Mouse (Mus musculus) thymus, postnatal 0 days (tissue): ENCODE data around the gene Irx2. TPM values are rescaled to one million over a fixed set of nuclear protein-coding genes. Genes with fewer than 3 reads are reported as not detected.

Source experiments
- DNase-seq: peaks from one replicate; pipeline ENCODE4 v3.0.0-alpha.2; 2015; ENCODE audit warnings: low spot score
- polyA plus RNA-seq: library from polyadenylated mRNA; unstranded; fragments of >200 nt; fragmentation: Nextera tagmentation; extraction: Ambion mirVana; gene quantifications from 2 replicates; pipeline ENCODE4 v1.2.1, GENCODE M21; 2015

Gene Irx2
- polyA plus RNA-seq, result 0.17 and 0.29 TPM in 2 replicates

DNA sequence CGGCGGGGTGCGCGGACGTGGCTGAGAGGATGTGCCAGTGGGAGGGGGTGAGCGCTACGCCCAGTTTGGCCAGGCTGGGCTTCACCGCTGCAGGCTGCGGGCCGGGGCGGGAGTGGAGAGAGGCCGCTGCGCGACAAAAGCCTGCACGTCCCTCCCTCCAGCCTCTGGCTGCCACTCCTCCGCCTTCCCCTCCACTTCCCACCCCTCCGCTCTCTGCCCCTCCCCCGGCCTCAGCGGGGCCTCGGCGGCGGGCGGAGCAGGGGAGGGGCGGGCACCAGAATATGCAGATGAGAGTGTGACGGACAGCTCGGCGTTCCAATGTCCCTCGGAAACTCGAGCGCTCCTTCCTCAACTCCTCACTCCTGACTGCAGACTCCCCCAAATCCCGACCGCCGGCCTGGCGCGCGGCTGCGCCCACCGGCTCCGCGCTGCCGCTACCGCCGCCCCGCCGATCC, at the start of gene Irx2:
Irx2 (plus strand) TSS at position 359 of the 455 bp plus-strand sequence.
- no peak for DNase-seq

- DNase-seq, result no peak
These were observed 47.3 kb upstream of the Irx2 start for GRCm38 (mm10) chr13:72581276-72581675.

DNA sequence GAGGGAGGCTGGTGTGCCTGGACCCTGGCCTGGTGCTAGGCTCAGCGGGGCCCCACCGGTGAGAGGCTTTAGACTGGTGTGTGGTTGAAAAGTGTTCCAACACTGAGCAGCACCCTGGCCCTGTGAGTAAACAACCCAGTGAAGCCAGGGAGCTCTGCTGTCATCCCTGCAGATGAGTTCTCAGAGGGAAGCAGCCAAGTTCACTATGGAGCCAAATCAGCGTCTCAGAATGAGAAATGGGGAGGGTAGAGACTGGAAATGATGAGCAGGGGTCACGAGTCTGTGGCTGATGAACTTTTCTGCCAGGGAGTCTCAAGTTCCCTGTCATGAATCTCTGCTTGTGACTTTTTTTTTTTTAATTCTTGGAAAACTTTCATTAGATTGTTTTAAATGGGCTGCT, 36.1 kb upstream of the Irx2 start:
- no peak for DNase-seq

GRCm38 (mm10) chr13:72593310-72593709, 35.3 kb upstream of the Irx2 start:
- no peak for DNase-seq

DNA sequence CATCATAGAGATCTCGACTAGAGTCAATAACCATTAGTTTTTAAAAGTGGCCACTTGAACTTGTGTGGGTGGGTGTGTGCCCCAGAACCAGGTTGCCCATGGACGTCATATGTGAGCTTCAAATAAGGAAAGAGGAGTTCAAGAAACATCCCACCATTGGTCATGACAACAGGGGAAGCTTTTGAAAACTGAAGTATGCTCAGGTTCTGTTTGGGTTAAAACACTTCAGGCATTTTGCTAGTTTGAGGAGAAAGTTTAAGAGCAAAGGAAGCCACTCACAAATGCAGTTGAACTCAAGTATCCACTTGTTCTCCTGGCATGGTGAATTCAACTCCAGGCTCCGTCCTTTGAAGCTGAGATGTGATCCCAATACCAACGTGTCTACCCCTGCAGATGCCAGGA, 34.9 kb upstream of the Irx2 start:
- no peak for DNase-seq

GRCm38 (mm10) chr13:72599254-72599653, 29.4 kb upstream of the Irx2 start:
- DNase-seq, result no peak

- DNase-seq, result no peak
These were observed 19.9 kb upstream of the Irx2 start for GRCm38 (mm10) chr13:72608706-72609105.

DNA sequence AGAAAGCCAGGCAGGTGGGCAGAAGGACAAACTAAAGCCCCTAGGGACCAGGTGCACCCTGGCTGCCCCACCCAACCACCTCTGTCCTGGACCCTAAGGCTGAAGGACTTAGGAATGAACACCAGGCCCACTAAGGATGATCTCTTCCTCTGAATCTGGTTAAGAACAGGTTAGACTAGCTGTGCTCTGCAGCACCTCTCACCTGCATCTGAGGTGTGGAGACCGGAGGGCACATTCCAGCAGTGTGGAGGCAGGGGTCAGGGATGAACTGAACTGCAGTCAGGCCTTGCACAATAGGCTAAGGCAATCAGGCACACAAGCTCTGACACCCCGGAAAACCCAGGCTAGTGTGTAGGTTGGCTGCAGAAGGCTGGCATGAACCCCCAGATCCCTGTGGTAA, 18.3 kb upstream of the Irx2 start:
- no peak for DNase-seq

DNA sequence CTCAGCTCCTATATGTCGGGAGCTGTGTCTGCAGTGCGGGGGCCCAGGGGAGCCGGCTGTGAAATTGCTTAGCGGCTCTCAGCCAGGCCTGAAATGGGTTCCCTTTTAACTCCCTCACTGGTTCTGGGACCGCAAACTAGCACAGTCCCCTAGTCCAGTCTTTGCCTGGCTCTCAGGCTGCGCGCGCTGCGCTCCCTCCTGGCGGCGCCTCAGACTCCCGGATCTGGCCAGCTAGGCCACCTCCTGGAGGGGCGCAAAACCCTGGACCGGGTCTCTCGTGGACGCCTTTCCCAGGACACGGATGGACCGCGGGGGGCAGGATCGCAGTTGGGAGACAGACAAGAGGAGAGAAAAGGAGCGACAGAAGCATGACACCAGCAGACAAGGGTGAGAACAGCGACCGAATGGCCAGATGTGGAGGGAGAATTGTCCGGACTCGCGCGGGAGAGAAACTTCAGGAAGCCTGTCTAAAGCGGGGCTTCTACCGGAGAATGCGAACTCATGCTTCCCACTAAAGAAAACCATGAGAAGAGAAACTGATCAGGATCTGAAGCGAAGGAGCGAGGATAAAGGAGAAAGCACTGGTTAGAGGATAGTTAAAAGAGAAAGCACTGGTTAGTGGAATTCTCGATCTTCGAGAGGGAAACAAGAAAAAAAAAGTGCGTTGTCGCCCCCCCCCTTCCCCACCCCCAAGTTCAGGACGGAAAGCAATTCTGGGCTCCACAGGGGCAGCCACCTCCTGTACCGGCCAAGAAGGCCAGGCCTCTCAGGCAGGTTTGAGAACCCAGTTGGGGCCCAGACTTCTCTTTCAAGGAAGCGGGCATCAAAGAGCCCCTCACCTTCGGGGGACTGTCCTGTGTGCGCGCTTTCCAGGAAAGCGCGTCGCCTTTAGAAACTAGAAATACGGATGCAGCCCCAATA, 4.4 kb upstream of the Irx2 start:
- DNase-seq, result no peak

DNA sequence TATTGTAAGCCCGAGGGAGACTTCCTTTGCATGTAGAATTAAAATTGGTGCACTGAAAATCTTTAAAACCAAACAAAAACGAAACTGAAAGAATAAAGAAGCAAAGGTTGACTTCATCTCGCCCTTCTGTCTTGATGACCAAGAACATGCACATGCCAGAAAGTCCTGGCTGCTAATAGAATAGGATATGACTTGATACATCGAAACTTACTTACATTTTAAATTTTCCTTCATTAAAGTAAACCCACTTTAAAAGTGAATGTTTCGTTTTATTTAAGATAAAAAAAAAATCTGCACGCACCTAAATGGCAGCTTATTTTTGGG, 3.8 kb upstream of the Irx2 start:
- DNase-seq, result no peak

DNA sequence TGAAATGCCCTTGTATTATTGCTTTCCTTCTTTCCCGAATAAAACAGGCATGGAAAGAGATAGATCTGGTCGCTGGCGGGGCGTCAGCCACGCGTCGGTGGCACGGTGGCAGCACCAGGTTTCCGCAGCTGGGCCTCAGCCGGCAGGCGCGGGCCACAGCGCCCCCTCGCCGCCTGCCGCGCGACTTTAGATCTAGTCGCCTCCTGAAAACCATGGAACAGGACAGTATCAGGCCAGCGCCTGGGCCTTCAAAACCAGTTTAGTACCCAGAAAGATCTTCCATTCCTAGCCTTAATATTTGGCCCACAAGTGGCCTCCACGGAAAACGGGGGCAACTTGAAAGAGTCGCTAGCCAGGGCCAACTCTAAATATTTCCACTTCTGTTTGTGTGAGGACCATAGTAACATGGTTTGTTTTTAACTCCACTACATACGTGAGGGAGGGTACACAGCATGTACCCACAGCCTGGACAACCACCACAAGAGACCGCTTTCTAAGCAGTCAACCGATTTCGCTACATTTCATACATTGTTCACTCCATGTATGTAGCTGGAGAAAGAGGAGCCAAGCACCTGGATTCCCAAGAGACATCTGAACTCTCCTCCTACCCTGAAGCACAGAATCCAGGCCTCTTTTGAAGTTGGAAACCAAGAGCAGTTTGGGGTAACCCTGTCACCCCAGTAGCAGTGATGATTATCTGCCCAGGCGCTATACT, 3.2 kb upstream of the Irx2 start:
- no peak for DNase-seq

- DNase-seq, result no peak
These were observed 964 bp upstream of the Irx2 start for GRCm38 (mm10) chr13:72627391-72628321.

DNA sequence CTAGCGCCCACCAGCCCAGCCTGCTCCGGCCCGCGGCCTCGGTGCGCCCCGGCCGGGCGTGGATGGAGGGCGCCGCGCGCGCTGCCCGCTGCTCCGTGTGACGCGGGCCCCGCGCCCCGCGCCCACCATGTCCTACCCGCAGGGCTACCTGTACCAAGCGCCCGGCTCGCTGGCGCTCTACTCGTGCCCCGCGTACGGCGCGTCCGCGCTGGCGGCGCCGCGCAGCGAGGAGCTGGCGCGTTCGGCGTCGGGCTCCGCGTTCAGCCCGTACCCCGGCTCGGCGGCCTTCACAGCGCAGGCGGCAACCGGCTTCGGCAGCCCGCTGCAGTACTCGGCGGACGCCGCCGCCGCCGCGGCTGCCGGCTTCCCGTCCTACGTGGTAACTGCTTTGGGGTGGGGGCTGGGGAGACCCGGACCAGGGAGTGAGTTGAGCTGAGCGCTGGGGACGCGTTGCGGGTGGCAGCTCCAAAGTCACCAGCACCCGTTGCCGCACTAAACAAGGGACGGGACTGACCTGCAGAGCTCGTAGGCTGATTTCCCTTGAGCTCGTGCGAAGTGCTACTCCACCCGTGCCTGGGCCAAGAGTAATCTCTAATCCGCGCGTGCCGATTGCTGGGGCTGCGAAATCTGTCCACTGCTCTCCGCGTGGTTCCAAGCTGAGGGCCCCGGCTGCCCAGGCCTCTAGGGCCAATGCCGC, 463 bp downstream of the Irx2 start:
- DNase-seq, result no peak

DNA sequence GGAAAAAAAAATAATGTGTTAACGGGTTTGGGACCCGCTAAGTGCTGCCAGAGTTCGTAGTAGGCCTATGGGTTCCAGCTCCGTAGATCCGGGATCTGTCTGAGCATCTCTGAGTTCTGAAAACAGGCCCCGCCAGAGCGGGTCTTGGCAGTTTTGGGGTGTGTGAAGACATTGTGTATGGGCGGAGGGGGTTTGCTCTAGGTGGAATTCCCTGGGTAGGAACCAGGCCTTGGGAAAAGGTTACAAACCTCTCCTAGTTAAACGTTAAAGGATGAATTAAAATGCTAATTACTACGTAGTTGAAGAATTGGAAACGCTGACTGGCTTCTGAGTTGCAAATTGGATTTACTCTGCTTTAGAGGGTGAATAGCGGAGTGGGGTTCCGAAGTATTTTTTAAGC, 1.2 kb downstream of the Irx2 start:
- no peak for DNase-seq

GRCm38 (mm10) chr13:72630501-72631372, 2.1 kb downstream of the Irx2 start:
- DNase-seq, result no peak

DNA sequence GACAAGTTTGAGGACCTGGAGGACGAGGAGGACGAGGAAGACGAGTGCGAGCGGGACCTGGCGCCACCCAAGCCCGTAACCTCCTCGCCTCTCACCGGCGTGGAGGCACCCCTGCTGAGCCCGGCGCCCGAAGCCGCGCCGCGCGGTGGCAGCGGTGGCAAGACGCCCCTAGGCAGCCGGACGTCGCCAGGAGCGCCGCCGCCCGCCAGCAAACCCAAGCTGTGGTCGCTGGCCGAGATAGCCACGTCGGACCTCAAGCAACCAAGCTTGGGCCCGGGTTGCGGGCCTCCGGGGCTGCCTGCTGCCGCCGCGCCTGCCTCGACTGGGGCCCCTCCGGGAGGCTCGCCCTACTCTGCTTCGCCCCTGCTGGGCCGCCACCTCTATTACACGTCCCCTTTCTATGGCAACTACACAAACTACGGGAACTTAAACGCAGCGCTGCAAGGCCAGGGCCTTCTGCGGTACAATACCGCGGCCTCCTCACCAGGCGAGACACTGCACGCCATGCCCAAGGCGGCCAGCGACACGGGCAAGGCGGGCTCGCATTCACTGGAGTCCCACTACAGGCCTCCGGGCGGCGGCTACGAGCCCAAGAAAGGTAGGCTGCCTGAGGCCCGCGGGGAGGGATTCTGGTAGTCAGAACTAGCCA, 2.9 kb downstream of the Irx2 start:
- no peak for DNase-seq

DNA sequence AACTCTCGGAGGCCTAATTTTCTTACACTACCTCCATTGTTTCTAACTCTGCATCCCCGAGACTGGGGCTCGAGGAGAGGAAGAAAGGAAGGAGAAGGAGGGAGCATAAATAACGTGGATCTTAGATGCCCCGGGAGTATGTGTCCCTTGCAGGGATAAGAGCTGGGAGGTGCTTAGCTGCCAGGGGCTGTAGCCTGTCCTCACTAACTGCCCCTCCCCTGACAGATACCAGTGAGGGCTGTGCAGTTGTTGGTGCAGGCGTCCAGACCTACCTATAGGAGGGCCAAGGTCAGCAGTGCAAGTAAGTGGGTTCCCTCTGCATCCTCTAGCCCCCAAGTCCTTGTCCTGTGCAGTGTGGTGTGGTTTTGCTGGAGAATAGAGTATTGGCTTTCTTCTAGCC, 3.7 kb downstream of the Irx2 start:
- DNase-seq, result no peak

GRCm38 (mm10) chr13:72633097-72633496, 4.5 kb downstream of the Irx2 start:
- DNase-seq, result no peak

GRCm38 (mm10) chr13:72634752-72635315, 6.2 kb downstream of the Irx2 start:
- no peak for DNase-seq
